Mouse (Mus musculus) ES-Bruce4 (cell line): ENCODE measurements at regions not wholly inside any gene's neighbourhood (a gene's known extent, or its start where the extent isn't known, plus 50 kb on each side); places are given as distances from the start of the nearest gene placed in this dataset.

Experiments used
- H3K27ac ChIP-seq: 2 replicates; pipeline ENCODE4 v1.5.1; 2012; ENCODE audit warnings: low read length, inconsistent platforms; ENCODE audit not compliant: insufficient read depth
- H3K27me3 ChIP-seq: 2 replicates; pipeline ENCODE4 v1.6.1; 2012; ENCODE audit warnings: mild to moderate bottlenecking, low read length, inconsistent platforms; ENCODE audit not compliant: control insufficient read depth, poor library complexity, insufficient read depth, severe bottlenecking
- H3K36me3 ChIP-seq: 2 replicates; pipeline ENCODE4 v1.6.1; 2012; ENCODE audit warnings: inconsistent platforms, mild to moderate bottlenecking, low read length, moderate library complexity; ENCODE audit not compliant: control insufficient read depth, poor library complexity, insufficient read depth, severe bottlenecking
- H3K4me1 ChIP-seq: one replicate; pipeline ENCODE4 v1.8.1; 2011; ENCODE audit warnings: low read length; ENCODE audit not compliant: control insufficient read depth, insufficient read depth
- H3K4me3 ChIP-seq: 2 replicates; pipeline ENCODE4 v1.5.1; 2011; ENCODE audit warnings: low read depth, mild to moderate bottlenecking, low read length
- H3K9ac ChIP-seq: 2 replicates; pipeline ENCODE4 v1.6.1; 2012; ENCODE audit warnings: low read depth, mild to moderate bottlenecking, inconsistent platforms; ENCODE audit not compliant: poor library complexity, severe bottlenecking
- H3K9me3 ChIP-seq: replicated peaks from 2 replicates; pipeline ENCODE4 v1.6.1; 2012; ENCODE audit warnings: mild to moderate bottlenecking, low read length, inconsistent platforms; ENCODE audit not compliant: control insufficient read depth, poor library complexity, insufficient read depth, severe bottlenecking
- CTCF ChIP-seq: IDR thresholded peaks from one replicate; pipeline ENCODE4 v1.8.1; 2011; ENCODE audit warnings: low read depth, low read length
- EP300 ChIP-seq: IDR thresholded peaks from 2 replicates; pipeline ENCODE4 v1.6.1; 2011; ENCODE audit warnings: low read depth, low read length; ENCODE audit not compliant: insufficient read depth
- POLR2A ChIP-seq: IDR thresholded peaks from one replicate; pipeline ENCODE4 v1.8.1; 2011; ENCODE audit warnings: low read length; ENCODE audit not compliant: insufficient read depth

DNA sequence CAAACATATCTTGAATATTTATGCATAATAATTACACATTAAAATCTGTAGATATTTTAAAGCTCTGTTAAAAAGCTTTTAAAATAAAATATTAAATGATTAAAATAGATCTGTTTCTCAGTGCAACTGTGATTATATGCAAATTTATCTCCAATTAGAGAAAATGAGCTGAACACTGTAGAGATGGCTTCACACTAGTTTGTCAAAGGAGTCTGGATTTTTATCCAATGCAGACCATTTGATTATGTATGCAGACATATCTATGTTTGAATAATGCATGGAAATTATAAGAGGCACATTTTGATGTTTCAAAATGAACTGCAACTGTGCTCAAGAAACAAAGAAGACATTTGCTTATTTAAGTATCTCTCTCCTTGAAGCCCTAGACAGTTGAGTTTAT lies 235.0 kb upstream of the Mad2l1 start:
- no peaks in the 10 kb centered on the region for H3K27me3 ChIP-seq
- H3K36me3 ChIP-seq: no peaks in the 10 kb centered on the region
- no peak overlapping the region for H3K27ac ChIP-seq
- H3K9me3 ChIP-seq: no peaks in the 10 kb centered on the region
- no peaks in the 10 kb centered on the region for H3K4me1 ChIP-seq
- no peak overlapping the region for H3K9ac ChIP-seq
- H3K4me3 ChIP-seq: no peak overlapping the region
- TF ChIP-seq EP300 (no peak), POLR2A (no peak), CTCF (no peak)

DNA sequence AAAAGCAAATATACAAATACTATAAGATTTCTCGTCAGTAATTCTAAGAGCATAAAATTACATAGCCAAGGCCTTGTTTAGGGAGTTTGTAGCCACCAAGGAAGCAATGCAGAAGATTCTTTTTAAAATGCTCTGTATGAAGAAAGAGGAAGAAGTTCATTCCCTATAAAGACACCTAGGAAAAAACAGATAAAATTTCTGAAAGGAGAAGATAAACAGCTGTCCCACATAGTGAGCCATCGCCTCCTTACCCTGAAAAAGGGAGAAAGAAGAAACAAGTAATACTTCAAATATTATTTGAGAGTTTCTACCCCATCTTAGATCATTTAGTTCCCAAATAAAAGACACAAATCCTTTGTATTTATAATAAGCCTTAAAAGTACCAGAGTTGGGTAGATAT lies 190.3 kb upstream of the Mad2l1 start:
- H3K4me1 ChIP-seq: no peaks in the 10 kb centered on the region

DNA sequence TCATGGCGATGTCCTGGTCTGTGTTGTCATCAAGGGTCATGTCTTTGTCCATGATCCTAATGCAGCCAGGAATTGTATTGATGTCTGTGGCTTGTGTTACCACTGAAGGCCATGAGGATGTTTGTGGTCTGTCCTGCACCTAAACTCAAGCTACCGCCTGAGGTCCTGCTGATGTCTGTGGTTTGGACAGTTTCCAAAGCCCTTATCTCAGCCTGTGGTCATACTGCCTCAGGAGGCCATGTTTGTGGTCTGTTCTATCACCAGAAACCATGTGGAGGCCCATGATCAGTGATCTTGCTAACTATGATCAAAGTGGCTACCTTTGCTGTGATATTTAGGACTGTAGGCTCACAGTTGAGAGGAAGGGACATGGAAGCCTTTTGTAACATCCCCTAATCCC lies 187.8 kb upstream of the Mad2l1 start:
- H3K27ac ChIP-seq: no peak overlapping the region
- no peak overlapping the region for H3K9ac ChIP-seq
- no peaks in the 10 kb centered on the region for H3K27me3 ChIP-seq
- no peaks in the 10 kb centered on the region for H3K4me1 ChIP-seq
- no peak overlapping the region for H3K4me3 ChIP-seq
- H3K36me3 ChIP-seq: no peaks in the 10 kb centered on the region
- TF ChIP-seq EP300 (no peak), POLR2A (no peak), CTCF (no peak)
- H3K9me3 ChIP-seq: no peaks in the 10 kb centered on the region

More for the DNA sequence above, 190.3 kb upstream of the Mad2l1 start:
- Histone ChIP-seq H3K9me3 (no peaks in the 10 kb centered on the region), H3K9ac (no peak overlapping the region), H3K36me3 (no peaks in the 10 kb centered on the region), H3K27ac (no peak overlapping the region), H3K27me3 (no peaks in the 10 kb centered on the region), H3K4me3 (no peak overlapping the region)
- TF ChIP-seq POLR2A (no peak), CTCF (no peak), EP300 (no peak)

DNA sequence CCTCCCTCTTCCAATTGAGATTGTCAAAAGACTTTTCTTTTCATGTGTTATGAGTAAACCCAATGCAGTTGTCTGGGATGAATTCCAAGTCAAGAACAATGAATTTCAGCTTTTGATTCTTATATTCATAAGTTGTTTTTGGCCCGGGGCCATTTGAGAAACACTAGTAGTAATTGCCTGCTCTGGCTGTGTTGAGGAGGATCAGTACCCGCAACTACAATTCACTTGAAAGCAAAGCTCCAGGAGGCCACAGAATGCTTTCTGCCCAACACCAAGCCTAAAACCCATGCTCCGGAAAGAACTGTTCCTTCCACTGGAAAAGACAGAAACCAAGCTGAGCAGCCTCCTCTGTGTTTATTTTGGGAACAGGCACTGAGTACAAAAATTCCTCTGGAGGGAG lies 174.1 kb upstream of the Mad2l1 start:
- Histone ChIP-seq H3K4me3 (no peak overlapping the region), H3K27me3 (no peaks in the 10 kb centered on the region), H3K4me1 (no peaks in the 10 kb centered on the region), H3K27ac (no peak overlapping the region), H3K9ac (no peak overlapping the region), H3K9me3 (no peaks in the 10 kb centered on the region), H3K36me3 (no peaks in the 10 kb centered on the region)
- no peak for TF ChIP-seq CTCF
- no peak for TF ChIP-seq POLR2A
- no peak for TF ChIP-seq EP300

DNA sequence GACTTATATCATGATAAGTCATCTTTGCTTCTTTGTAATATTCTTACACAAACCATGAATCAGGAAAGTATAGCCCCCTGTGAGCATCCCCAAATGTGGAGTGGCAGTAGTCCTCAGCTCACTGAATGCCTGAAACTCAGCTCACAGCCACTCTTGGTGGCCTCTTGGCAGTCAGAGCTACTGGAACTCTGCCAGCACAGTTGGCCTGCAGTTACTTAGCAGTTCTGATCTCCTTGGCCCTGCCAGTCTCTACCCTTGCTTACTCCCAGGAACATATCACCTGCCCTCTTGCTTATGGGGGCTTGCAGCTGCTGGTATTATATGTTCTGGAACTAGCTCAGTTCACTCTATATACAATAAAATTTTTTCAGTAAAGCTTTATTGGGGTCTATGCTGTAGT lies 167.9 kb upstream of the Mad2l1 start:
- H3K27me3 ChIP-seq: no peaks in the 10 kb centered on the region
- H3K9ac ChIP-seq: no peak overlapping the region
- no peaks in the 10 kb centered on the region for H3K36me3 ChIP-seq
- H3K4me1 ChIP-seq: no peaks in the 10 kb centered on the region
- H3K4me3 ChIP-seq: no peak overlapping the region
- TF ChIP-seq EP300 (no peak), POLR2A (no peak), CTCF (no peak)
- no peak overlapping the region for H3K27ac ChIP-seq
- H3K9me3 ChIP-seq: no peaks in the 10 kb centered on the region

DNA sequence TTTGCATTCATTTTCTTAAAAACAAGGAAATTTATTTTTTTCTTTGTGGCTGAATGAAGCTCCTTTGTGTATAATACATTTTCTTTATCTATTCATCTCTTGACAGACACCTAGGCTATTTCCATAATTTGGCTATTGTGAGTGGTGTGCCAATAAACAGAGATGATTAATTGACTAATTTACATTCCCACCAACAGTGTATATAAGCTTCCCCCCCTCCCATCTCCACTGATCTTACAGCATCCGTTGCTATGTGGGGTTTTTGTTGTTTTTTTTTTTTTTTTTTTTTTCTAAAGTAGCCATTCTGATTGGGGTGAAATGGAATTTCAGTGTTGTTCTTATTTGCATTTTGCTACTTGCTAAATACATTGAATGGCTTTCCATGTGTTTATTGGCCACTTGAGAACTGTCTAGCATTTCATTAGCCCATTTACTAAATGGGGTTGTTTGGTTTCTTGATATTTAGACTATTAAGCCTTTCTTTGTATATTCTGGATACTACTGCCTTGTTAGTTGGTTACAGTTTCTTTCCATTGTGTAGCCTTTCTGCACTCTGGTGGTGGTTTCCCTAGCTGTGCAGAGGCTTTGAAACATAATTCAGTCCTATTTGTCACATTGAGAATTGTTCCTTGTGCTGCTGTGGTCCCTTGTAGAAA lies 153.8 kb upstream of the Mad2l1 start:
- Histone ChIP-seq H3K4me3 (no peak overlapping the region), H3K9ac (no peak overlapping the region), H3K9me3 (no peaks in the 10 kb centered on the region), H3K27ac (no peak overlapping the region), H3K4me1 (no peaks in the 10 kb centered on the region), H3K36me3 (no peaks in the 10 kb centered on the region), H3K27me3 (no peaks in the 10 kb centered on the region)
- TF ChIP-seq EP300: no peak
- no peak for TF ChIP-seq POLR2A
